Mouse (Mus musculus): ENCODE data around the gene St7.

The St7 gene

DNA sequence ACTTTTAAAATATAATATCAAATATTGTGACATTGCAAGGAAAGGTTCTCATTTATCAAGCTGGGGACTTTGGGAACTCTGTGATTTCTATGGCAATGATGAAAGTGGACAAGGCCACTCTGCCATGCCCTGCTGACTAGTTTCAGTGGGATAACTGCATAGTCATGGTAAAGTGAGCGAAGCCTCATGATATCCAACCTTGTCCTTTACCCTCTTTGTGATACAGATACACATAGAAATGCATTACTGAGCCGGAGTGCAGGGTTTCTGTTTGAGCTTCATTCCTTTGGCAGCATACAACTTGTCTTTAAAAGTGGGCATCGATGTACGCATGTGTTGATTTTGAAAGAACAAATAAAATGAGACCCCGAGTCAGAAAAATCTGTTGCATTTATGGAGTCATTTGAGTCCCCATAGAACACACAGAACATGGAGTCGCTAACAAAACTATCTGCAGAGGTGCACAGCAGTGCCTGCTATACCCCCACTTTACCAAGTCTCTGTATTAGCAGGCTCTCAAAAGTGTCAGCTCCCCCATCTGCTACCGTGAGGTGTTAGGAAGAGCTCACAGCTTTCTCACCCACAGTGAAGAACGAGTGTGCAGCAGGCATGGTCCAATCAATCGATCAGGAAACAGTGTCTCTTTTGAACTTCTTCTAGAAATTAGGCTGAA is 77.4 kb downstream of the St7 start:
- no peak for DNase-seq

DNA sequence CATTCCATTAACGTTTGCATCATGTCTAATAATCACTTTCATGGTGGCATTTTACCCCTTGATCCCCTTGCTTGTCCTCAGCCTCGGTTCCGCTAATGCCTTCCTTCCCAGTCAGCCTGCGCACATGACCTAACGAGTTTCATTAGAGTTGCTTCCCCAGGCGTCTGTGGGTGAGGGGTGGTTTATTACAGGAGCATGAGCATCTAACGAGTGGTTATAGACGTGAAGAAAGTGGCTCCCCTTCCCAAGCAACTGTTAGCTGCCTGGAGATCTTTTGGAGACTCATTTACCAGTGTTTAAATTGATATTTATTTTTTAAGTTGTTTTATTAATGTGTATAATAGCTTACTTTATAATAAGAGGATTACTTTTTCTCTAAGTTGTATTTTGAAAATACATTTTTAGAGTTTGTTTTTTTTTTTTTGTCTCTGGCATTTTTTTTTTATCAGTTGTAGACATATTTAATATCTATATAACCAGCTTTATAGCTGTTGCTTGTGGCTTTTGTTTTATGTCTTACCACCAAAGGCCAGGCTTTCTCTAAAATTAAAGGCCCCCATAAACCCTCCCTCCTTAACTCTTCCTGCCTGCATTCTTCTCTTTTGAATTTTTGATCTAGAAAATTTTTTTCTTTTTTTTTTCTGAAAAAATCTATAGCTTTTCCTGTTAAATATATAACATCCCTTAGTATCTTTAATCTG is 78.1 kb downstream of the St7 start:
- DNase-seq: no peak

DNA sequence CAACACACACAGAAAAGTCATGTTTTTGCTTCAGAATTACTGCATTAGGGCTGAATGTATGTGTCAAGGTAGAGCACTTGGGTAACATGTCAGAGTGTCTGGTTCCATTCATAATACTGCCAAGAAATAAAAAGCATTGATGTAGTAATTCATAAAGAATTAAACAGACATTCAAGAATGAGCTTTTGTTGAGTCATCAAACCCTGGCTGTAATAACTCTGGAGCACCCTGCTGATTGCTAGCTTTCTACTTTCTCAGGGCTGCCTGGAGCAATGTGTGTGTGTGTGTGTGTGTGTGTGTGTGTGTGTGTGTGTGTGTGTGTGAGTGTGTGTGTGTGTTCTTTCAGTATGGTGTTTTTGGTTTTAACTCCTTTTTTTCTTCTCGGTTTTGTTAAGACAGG is 78.7 kb downstream of the St7 start:
- no peak for DNase-seq

DNA sequence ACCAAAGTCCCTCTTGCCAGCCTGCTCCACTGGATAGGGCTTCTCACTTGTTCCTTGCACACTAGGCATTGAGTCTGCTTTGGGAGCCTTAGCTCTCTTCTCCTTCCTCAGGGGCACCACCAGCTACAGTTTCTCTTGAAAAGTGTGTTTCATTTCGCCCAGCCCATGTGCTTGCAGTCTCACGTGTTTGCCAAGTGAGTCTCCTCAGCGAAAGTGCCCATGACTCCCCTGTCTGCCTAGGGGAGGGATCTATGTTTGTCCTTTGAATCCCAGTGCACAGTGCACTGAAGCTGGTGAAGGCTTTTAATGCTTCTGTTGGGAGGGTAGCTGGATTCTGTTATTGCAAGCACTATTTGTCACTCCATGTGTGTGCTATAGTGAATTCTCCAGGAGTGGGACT is 79.8 kb downstream of the St7 start:
- DNase-seq: peak; percentile 89

DNA sequence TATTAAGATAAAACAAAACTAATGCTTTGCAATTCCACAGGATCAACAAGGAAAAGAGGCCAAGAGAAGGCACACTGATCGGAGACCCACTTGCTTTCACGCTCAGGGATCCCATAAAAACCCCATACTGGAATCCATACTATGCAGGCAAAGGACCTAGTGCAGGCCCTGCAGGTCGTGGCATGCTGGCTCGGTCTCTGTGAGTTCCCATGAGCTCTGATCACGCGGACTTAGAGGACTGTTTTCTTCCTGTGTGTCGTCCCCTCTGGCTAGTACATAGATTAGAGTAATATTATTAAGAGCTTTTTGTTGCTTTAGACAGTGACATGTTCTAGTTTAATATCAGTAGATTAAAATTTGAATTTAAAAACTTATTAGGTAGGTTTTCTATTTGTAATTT is 83.3 kb downstream of the St7 start:
- DNase-seq: no peak

DNA sequence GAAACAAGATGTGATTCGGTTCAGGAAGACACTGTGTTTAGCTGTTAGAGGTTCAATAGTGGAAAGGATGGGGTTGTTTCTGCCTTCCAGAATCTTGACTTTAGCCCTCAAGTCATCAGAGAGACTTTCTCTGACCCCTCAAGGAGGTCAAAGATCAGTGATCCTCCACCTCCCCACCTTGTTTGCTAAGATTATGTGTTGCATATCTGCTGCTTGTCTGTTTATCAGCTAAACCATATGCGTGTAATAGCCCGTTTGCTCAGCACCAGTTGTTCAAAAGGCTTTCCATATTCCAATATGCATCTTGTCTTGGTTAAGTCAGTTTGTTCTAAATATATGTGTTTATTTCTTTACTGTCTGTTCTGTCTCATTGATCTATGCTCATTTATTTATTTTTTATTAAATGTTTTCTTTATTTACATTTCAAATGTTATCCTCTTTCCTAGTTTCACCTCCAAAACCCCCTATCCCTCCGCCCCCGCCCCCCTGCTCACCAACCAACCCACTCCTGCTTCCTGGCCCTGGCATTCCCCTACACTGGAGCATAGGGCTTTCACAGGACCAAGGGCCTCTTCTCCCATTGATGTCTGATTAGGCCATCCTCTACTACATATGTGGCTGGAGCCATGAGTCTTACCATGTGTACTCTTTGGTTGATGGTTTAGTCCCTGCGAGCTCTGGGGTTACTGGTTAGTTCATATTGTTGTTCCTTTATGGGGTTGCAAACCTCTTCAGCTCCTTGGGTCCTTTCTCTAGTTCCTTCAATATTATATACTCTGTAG is 84.5 kb downstream of the St7 start:
- DNase-seq: no peak

DNA sequence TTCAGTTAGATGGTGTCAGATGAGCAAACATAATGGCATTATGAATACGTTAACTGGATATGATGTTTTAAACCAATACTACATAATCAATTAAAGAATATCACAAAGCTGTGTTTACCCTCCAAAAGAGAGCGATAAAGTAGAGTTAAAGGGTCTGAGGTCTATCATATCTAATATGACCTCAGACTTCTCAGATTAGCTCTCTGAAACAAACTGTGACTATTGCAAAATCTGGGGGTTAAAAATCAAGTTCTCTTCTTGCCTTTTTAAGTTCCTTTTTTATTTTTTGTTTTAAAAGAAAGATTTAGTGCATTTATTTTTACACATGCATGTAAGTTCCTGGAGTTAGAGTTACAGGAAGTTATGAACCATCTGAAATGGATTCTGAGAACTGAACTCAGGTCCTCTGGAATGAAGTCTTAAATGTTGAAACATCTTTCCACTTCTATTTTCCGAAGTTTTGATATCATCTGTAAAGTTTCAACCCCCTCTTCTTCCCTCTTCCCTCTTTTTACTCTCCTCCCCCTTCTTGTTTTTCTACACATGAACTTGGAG is 86.0 kb downstream of the St7 start:
- DNase-seq: no peak

DNA sequence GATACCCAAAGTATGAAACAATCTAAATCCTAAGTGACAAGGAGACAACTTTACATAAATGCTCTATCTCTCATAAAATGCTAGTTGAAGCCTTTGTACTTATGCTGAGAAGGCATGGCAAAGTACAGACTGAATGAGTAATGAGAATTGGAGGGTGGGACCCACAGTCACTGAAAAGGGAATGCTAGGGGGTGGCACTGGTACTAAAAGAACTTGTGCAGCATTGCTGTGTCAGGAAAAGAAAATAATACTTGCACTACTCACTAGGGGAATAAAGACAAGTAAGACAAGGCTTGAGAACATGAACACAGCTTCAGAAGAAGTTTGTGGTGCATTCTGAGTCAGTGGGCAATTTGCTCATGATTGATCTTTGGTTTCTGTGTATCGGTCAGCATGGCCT is 90.8 kb downstream of the St7 start:
- DNase-seq: peak; percentile 67

DNA sequence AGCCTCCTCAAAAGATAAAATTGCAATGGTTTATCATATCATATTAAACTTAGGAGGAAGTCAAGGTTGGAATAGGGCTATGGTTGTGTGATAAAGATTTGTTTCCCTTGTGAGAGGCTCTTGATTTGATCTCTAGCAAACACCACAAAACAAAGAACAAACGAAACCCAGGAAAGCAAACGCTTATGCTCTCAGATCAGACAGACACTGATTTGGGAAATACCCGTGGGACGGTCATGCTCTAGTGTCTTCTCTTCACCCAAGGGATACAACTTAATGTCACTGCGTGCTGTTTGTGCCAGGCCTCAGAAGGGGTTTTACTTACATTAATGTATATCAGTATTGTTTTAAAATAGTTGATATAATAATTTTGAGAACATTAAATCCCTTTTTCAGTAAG is 91.8 kb downstream of the St7 start:
- no peak for DNase-seq

DNA sequence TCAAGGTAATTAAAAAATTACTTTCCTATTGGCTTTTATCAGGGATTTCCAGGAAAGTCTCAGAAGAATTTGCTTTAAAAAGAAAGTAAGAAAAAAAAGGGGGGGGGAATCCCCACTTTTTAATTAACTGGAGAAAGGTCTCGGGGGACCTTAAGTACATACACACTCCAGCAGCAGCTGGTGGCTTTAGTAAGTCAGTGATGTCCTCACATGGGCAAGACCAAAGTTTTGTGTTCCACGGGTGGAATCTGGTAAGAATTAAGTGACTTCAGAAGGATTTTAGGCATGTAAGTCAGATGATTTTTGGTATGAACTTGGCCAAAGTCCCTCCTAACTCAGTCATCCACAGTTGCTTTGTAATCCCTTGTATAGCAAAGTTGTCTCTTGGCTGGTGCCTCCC is 92.5 kb downstream of the St7 start:
- peak; percentile 95 for DNase-seq

DNA sequence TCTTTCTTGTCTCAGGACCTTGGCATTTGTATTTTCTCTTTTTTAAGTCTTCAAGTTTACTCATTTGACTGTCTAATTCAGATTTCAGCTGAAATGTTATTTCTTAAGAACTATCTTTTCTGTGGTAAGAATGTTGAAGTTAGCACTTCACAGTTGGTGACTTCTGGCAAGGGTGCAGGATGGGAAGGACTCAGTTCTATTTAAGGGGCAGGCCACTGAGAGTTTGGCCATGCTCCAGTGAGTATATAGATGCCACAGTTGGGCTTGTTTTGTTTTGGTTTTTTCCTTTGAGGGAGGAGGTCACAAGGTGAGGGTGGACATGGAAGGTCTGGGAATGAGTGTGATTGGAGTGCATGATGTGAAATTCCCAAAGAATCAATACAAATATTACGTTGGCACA is 95.1 kb downstream of the St7 start:
- DNase-seq: no peak

DNA sequence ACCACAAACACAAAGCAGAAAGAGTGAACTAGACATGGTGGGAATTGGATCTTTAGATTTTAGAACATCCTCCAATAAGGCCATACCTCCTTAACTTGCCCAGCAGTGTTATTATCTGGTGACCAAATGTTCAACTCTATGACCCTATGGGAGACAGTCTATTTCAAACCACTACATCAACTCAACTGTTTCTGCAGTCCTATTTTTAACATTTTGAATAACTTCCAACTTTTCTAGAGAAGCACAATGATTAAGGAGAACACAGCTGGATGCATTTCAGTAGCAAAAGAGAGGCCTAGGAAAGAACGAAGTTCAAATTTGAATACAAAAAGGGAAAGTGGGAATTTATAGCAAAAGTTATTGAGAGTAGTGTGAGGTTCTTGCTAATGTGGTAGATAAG is 97.5 kb downstream of the St7 start:
- no peak for DNase-seq

DNA sequence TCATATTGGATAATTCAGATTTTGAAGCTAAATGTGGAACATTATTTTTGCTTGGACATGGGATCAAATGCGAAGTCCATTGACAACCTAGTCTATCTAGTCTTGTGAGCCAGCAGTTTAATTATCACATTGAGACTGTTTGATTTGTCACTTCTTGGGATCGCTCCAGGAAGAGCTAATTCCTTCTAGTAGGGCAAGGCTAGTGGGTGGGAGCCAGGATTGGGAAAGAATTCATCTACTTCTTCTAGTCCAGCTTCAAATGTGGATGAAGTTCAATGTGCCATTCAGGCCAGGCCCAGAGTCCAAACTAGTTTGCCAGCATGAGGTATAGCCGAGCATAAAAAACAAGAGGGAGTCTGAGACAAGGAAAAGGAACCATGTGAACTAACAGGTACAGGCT is 100.7 kb downstream of the St7 start:
- DNase-seq: no peak

DNA sequence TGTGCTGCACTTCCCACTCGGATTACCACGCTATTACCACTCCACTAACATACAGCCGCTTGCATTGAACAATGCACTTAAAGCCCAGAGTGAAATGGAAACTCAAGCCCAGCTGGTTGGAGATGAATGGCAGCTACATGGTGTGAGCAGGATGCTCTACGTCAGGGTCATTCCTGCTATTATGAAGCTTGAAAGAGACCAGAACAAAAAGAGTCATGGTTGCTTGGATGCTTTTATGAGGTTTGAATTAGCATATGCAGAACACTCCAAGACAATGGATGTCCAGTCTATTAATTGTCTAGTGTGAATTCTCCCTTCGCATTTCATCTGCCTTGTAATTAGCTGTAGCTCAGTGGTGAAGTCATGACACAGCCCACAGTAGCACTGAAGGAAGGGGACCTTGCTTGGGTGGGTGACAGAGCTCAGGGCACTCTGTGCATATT is 104.6 kb downstream of the St7 start:
- no peak for DNase-seq

DNA sequence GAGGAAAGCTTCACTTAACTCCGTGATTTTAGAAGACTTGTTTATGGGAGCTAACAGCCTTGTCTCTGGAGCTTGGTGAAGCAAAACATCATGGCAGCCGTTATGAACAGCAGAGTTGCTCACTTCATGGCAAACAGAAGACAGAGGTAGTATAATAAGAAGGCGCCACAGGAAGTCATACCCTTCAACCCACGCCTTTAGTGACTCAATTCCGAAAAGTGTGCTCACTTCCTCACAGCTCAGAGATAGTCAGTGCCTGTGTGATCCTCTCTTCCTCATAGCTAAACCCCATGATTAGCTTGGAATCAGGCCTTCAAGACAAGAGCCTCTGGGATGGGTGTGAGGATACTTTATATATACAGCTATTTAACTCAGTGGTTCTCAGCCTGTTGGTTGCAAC is 108.0 kb downstream of the St7 start:
- DNase-seq: no peak

DNA sequence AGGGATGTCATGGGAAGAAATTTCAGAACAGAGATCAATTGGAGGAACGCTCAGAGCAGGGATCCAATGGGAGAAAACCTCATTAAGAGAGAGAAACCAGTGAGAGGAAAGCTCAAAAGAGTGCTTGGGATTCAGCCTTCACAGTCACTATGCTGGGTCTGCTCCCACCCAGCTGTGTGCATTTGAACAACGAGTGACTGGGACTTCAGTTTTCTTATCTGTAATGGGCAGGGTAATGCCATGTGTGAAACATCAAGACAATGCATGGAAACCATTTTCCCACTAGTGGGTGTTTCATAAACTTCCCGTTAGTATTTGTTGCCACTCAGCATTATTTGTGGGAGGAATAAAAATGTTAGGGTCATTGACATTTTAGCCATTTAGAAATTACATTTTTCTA is 111.7 kb downstream of the St7 start:
- DNase-seq: no peak

DNA sequence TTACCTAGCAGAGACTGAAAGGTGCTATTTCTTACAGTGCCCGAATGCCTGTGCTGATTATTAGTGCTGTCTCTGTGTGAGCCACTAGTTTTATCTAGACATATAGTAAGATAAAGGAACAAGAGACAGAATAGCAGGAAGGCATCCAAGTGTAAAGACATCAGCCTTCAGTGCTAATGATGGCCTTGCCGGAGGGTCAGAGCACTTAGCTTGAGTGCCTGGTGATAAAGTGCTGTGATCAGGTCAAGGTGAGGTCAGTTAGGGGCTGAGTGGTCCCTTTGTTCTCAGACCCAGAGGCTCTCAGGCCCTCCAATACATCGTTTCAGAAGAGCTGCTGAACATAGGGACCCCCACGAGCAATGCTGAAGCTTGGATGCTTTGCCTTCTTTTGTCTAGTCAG is 113.8 kb downstream of the St7 start:
- DNase-seq: no peak

DNA sequence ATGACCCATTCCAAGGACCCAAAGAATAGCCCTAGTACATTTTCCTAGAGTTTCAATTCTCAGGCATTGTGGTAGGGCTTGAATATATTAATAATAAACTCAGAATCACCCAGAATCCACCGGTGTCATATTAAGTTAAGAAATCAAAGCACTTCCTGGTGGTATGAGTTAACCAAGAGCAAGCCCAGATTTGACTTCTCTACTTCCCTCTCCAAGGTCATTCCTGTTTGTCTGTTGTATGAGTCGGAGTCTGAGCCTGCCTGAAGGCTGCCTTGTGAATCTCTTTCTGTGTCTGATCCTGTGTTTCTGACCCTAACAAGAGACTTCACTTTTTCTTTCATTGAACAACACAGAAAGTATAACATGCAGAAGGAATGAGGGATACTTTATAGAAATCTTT is 118.3 kb downstream of the St7 start:
- no peak for DNase-seq

DNA sequence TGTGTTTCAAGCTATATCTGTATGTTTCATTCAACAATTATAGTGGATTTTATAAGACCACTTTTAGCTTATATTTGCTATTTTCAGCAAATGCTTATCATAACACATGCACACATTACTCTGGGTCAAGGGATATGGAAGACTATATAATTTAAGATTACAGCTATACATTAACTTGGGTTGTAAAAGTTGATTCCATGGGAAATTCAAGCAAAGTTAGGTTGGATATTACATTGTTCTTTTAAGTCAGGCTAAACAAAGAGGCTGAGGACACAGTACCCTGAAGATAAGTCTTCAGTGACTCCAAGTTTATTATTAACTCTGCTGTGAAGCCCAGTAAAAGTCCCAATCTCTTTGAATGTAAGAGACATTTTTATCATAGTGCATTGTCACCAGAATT is 118.8 kb downstream of the St7 start:
- DNase-seq: no peak

DNA sequence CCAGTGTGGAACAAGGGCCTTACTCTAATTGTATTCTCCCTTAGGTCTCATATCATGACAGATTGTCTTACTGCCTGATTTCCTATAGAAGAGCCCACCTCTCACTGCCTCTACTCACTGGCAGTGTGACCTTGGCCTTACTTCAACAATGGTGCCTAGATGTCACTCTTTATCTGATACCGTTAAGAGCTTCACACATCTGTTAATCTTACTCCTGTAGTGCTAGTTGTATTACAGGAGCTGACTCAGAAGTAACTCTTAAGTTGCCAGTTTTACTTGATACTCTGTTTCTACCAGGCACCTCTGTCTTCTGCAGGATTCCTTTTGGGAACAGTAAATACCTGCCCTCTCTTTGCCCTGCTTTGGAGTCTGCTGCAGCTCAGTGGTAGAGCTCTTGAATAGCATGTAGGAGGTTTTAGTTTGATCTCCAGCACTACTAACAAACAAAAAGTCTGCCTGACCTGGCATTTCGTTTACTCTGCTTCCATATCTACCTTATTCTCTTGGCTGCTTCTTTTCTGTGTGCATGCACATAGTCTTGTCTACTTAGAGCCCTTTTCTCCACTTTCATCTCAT is 121.4 kb downstream of the St7 start:
- no peak for DNase-seq

DNA sequence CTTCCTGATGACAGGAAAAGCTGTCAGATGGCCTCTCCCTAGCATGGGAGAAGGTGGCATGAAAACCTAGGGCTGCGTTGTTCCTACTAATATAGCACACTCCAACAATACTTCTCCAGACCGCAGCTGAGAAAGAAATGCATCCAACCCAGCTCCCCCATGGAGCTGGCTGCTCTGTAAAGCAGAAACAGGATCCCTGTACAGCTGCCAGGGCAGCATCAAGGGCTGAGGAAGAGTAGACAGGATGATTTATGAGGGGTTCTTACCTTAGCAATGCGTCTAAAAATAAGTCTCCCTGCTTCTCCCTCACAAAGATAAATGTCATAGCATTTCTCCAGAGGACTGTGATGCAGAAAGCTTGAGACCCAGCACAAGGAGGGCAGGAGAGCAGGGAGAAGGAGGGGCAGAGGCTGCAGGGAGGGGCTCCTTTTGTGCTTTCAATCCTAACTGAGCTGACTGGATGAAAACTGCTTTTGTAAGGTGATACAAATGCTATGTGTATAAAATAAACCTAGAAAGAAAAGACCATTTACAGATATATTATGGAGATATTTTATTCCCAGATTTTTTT is 124.2 kb downstream of the St7 start:
- no peak for DNase-seq

DNA sequence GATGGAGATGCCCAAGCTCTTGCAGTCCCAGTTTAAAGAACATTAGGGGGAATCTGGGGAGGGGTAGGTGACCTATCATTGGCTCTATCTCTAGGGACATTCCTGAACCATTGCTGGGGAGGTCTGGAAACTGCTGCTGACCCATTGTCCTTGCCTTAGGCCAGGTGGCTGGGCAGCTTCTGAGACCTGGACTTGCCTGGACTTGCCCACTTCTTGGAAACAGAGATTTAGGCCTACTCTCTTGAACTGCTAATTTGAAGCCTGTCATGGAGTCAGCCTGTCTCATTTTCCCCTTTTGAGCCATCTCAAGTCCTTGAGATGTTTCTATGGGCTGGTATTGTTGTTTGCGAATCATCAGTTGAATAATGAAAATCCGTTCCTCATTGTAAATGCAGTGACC is 130.9 kb downstream of the St7 start:
- DNase-seq: no peak

DNA sequence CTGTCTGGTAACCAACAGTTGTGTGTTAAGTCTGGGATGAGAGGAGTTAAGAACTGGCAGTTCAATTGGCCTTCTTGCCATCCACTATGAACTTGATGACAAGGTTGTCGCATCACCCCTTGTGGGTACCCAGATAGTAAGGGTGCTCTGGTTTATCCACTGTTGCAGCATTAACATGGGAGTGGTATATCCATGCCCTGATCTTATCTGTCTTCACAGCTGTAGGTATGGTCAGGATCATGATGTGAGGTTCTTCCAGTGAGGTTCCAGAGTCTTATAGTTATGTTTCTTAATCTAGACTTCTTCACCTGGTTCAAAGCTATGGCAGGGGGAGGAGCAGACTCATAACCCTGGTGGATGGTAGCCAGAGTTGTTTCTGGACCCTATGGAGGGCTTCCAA is 132.0 kb downstream of the St7 start:
- no peak for DNase-seq
